Mouse (Mus musculus) natural killer cell, adult 2 months (primary cell): ENCODE data around the gene Car12.
"Not testable (repeated sequence)": the region's sequence is repeated elsewhere in the genome, so short reads cannot be mapped to it uniquely, and the experiment has no call there.

Source experiments
- DNase-seq, 2 experiments: peaks; one replicate each; pipeline ENCODE4 v3.0.0; 2022; ENCODE audit warnings: low spot score in 2 of 2

Car12 gene

GRCm38 (mm10) chr9:66769275-66769674 lies 55.8 kb downstream of the Car12 start:
- DNase-seq = no peak

- no peak for DNase-seq
Measured at GRCm38 (mm10) chr9:66770701-66771100, 57.2 kb downstream of the Car12 start.

- DNase-seq = peak; percentile 20 to 41
Measured at GRCm38 (mm10) chr9:66784552-66784951, 71.1 kb downstream of the Car12 start.

GRCm38 (mm10) chr9:66787821-66788220 lies 74.3 kb downstream of the Car12 start:
- no peak for DNase-seq

GRCm38 (mm10) chr9:66794629-66795463 lies 81.4 kb downstream of the Car12 start:
- DNase-seq = no peak

GRCm38 (mm10) chr9:66795464-66796324 lies 82.2 kb downstream of the Car12 start, which contains the start of gene Aph1b:
Aph1b (minus strand) TSS chr9:66795490.
- DNase-seq = peak; percentile 81 to 85

GRCm38 (mm10) chr9:66796739-66797138 lies 83.3 kb downstream of the Car12 start, which contains the start of gene Gm10647:
Gm10647 (plus strand) TSS chr9:66797039.
- no peak for DNase-seq

- no peak for DNase-seq
Measured at GRCm38 (mm10) chr9:66801947-66802346, 88.5 kb downstream of the Car12 start.

- DNase-seq = not testable (repeated sequence)
Measured at GRCm38 (mm10) chr9:66805951-66806350, 92.5 kb downstream of the Car12 start.

GRCm38 (mm10) chr9:66813392-66813791 lies 99.9 kb downstream of the Car12 start:
- DNase-seq = no peak
